In the genomic region with DNA sequence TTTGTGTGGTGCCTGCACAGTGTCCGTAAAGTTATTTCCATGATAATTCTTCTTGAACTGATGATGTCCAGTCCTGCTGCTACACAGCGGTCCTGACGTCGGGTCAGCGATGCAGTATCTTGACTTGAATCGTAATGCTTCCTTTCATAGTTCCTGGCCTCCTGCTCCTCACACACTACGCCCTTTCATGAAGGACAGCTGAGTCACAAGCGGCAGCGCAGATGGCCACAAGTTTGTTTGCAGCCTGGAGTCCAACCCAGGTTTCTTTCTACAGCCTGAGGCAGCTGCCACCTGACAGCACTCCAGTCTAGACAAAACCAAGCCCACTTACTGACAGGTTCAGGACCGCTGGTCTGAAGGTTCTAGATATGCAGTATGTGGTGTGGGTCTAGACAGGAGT, we compare ENCODE assay signal across 13 mouse cellular contexts. TPM values are rescaled to one million over a fixed set of nuclear protein-coding genes. Genes with fewer than 3 reads are reported as not detected.
"Had no signal": no experiment of that assay in that cellular context is flagged by ENCODE, and none has a peak within 500 bp of the region (broad histone marks: within the 10 kb centered on the region; RNA-seq: fewer than 3 reads in every experiment).

No protein-coding gene starts in this region.

- DNase-seq: kidney, adult 8-10 months; kidney, postnatal 25 days; liver; liver, embryonic 13.5 days; liver, postnatal 0 days; spleen, adult 18-20 months; thymus, adult 18-20 months; thymus, postnatal 14 days had no signal

- H3K9me3 ChIP-seq: limb, embryonic 12.5 days; liver, embryonic 13.5 days; midbrain, embryonic 13.5 days; neural tube, embryonic 15.5 days had no signal

- H3K36me3 ChIP-seq: limb, embryonic 12.5 days; liver, embryonic 13.5 days; midbrain, embryonic 13.5 days; neural tube, embryonic 15.5 days had no signal

- H3K27me3 ChIP-seq: limb, embryonic 12.5 days; liver, embryonic 13.5 days; midbrain, embryonic 13.5 days; neural tube, embryonic 15.5 days had no signal

- H3K4me2 ChIP-seq: limb, embryonic 12.5 days; liver, embryonic 13.5 days; midbrain, embryonic 13.5 days; neural tube, embryonic 15.5 days had no signal

- H3K4me3 ChIP-seq: limb, embryonic 12.5 days; liver, embryonic 13.5 days; midbrain, embryonic 13.5 days; myocyte; neural tube, embryonic 15.5 days had no signal

- H3K4me1 ChIP-seq: limb, embryonic 12.5 days; liver, embryonic 13.5 days; midbrain, embryonic 13.5 days; neural tube, embryonic 15.5 days had no signal

- H3K9ac ChIP-seq: limb, embryonic 12.5 days; liver, embryonic 13.5 days; liver, postnatal 0 days; midbrain, embryonic 13.5 days; neural tube, embryonic 15.5 days had no signal

- ATAC-seq: liver, postnatal 0 days; midbrain, embryonic 13.5 days had no signal

- H3K27ac ChIP-seq: limb, embryonic 12.5 days; liver, embryonic 13.5 days; midbrain, embryonic 13.5 days; neural tube, embryonic 15.5 days had no signal

RNA-seq across cellular contexts. Expression of a gene that starts 40.2 kb away (rescaled TPM):
- total RNA-seq: megakaryocyte progenitor cell, adult 5-6 weeks had no signal
- polyA plus RNA-seq: myocyte had no signal
